Mouse (Mus musculus): ENCODE data around the gene Nr1h2.

DNA sequence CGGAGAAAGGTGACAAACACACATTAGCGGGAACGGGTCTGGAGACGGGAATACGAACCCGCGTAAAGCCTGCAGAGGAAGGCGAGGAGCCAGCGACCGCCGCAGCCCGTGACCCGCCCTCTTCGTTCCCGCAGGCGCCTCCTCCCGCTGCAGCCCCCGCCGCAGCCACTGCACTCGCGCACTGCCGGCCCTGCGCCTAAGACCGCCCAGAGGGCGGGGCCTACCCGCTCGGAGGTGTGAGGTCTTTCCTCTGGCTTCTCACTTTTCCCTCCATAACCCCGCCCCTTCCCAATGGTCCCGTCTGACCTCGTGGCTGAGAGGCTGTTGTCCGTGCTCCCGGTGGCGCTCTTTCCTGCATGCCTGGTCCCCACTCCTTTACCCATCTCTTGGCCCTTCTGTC, 35.4 kb upstream of the Nr1h2 start:
- peak; percentile 14; the same call in 1 of the 2 replicates for TF ChIP-seq CTCF (IDR thresholded peaks at IDR 0.05; ENCODE audit: insufficient read depth, low read depth, low read length)
- TF ChIP-seq POLR2A (IDR thresholded peaks at IDR 0.05; ENCODE audit: insufficient read depth, low read depth, low read length) = 0 out of 2 replicates have a peak, but pooled peaks have one; percentile 34

Data from olfactory bulb, adult 2 months (tissue).